Mouse (Mus musculus) forebrain, postnatal 0 days (tissue): ENCODE measurements at regions not wholly inside any gene's neighbourhood (a gene's known extent, or its start where the extent isn't known, plus 50 kb on each side); places are given as distances from the start of the nearest gene placed in this dataset.
"Not testable (repeated sequence)": the region's sequence is repeated elsewhere in the genome, so short reads cannot be mapped to it uniquely, and the experiment has no call there.

Source experiments
- ATAC-seq: fragments of 200-750 bp; cut with Nextera tagmentation; 2 replicates; pipeline ENCODE4 v1.8.0; 2017; ENCODE audit warnings: mild to moderate bottlenecking, moderate library complexity
- DNase-seq: peaks from one replicate; pipeline ENCODE4 v3.0.0-alpha.2; 2015
- H3K27ac ChIP-seq: fragments of 300-500 bp; sonication (generic); 2 replicates; pipeline ENCODE4 v1.5.1; 2014; ENCODE audit warnings: low read depth, mild to moderate bottlenecking, antibody characterized with exemption, low read length, moderate library complexity, mixed read lengths
- H3K27me3 ChIP-seq: fragments of 300-500 bp; sonication (generic); 2 replicates; pipeline ENCODE4 v1.6.1; 2014; ENCODE audit warnings: mild to moderate bottlenecking, low read length, mixed read lengths; ENCODE audit not compliant: insufficient read depth
- H3K36me3 ChIP-seq: fragments of 300-500 bp; sonication (generic); 2 replicates; pipeline ENCODE4 v1.6.1; 2014; ENCODE audit warnings: mild to moderate bottlenecking, moderate library complexity; ENCODE audit not compliant: insufficient read depth
- H3K4me1 ChIP-seq: fragments of 300-500 bp; sonication (generic); 2 replicates; pipeline ENCODE4 v1.6.1; 2014; ENCODE audit warnings: antibody characterized with exemption; ENCODE audit not compliant: insufficient read depth
- H3K4me2 ChIP-seq: fragments of 300-500 bp; sonication (generic); 2 replicates; pipeline ENCODE4 v1.6.1; 2014; ENCODE audit warnings: low read depth, mild to moderate bottlenecking, moderate library complexity
- H3K4me3 ChIP-seq: fragments of 300-500 bp; sonication (generic); 2 replicates; pipeline ENCODE4 v1.5.1; 2014; ENCODE audit warnings: low read depth, low read length, mixed read lengths
- H3K9ac ChIP-seq: fragments of 300-500 bp; sonication (generic); 2 replicates; pipeline ENCODE4 v1.6.1; 2014; ENCODE audit warnings: mild to moderate bottlenecking
- H3K9me3 ChIP-seq: fragments of 300-500 bp; sonication (generic); 2 replicates; pipeline ENCODE4 v1.6.1; 2016; ENCODE audit warnings: low read length
- CTCF ChIP-seq: sonication (generic); IDR thresholded peaks from 2 replicates; pipeline ENCODE4 v1.5.1; 2016; ENCODE audit warnings: antibody characterized with exemption, control low read depth, low read depth
- WGBS: fragments of 180-500 bp; shearing (Covaris S2); extraction: QIAGEN DNeasy Blood & Tissue Kit; methylation state at CpG from one replicate; pipeline ENCODE4 v1.1.7; 2014; 5-methylcytosine and 5-hydroxymethylcytosine counted together

DNA sequence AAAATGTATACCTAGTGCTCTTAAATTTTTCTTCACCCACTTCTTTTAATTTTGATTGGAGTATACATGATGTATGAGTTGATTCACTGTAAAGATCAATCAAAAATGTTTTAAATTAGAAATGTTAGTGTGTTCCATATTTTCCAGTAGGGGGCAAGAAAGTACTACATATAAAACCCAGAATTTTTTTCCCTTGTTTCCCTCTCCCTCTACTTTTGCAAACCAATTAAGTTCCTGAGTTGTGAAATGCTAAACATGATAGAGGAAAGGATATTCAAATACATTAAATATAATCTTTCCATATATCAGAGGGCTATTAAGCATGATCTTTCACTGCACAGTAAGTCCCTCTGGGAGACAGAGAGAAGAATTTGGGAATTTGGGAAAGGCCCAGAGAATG is 192.0 kb upstream of the Slc10a2 start:
- Histone ChIP-seq H3K4me3 (no peak overlapping the region), H3K27ac (no peak overlapping the region), H3K36me3 (no peaks in the 10 kb centered on the region), H3K9me3 (no peaks in the 10 kb centered on the region), H3K9ac (no peak overlapping the region), H3K4me2 (no peak overlapping the region), H3K27me3 (no peaks in the 10 kb centered on the region), H3K4me1 (no peaks in the 10 kb centered on the region)
- peak; percentile 53 for TF ChIP-seq CTCF
- DNase-seq (peak; percentile 57), ATAC-seq (peak; percentile 65)

DNA sequence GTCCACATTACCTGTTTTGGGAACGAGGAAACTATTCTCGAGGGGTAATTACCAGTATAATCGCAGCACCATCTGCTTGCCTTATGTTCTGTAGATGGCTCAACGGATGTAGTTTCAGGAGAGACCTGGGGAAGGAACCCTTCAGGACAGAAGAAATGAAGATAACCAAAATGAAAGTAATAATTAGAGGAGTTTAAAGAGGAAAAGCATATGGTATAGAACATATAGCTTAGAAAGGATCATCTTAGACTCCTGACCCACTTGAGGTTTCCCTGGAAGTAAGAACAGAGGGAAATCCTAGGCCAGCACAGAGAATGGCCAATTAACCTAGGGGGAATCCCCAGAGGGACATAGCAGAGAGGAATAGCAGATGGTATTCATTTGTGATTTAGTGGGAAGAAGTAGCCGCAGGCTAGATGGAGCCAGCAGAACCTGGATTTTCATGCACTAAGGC is 180.6 kb upstream of the Slc10a2 start:
- Histone ChIP-seq H3K4me2 (no peak overlapping the region), H3K9ac (no peak overlapping the region), H3K27me3 (no peaks in the 10 kb centered on the region), H3K4me3 (no peak overlapping the region), H3K36me3 (no peaks in the 10 kb centered on the region), H3K4me1 (no peaks in the 10 kb centered on the region), H3K27ac (no peak overlapping the region), H3K9me3 (no peaks in the 10 kb centered on the region)
- 51% methylated on average over 5 of the region's 5 CpGs for WGBS
- DNase-seq, result no peak
- no peak for TF ChIP-seq CTCF
- no peak for ATAC-seq

DNA sequence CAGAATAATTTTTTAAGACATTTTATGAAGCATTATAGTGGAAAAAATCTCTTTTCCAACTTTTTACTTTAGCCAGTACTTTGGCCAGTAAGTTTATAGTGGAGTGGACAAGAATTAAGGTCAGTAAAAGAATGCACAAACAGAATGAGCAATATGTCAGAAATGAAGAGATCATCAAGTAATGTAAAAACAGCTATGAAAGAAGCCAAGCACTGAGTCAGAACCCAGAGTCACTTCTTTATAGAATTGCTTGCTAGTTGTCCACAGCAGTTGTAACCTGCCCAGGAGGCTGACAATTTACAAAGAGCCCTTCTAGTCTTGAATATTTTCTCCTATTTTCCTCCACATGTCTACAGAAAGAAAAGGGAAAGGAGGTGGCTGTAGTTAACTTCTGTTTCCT is 178.6 kb upstream of the Slc10a2 start:
- ATAC-seq (no peak), DNase-seq (no peak)
- Histone ChIP-seq H3K9me3 (no peaks in the 10 kb centered on the region), H3K36me3 (no peaks in the 10 kb centered on the region), H3K4me3 (no peak overlapping the region), H3K4me2 (no peak overlapping the region), H3K4me1 (no peaks in the 10 kb centered on the region), H3K9ac (no peak overlapping the region), H3K27me3 (no peaks in the 10 kb centered on the region), H3K27ac (no peak overlapping the region)
- TF ChIP-seq CTCF, result no peak

DNA sequence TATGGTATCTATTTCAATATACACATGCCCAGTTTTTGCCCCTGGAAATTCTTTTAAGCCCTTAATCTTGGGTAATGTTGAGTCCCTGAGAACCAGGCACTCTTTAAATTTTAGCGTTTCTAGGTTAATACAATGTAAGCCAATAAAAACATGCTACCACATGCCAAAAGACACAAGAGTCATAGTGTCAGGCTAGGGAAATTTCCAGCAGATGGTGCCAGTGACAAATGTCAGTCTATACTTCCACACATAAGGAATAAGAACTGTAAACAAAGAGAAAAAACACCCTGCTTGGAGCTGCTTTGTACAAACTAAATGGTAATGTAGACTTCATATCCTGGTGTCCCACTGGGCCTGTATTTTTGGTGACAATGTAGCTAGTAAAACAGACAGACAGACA is 157.2 kb upstream of the Slc10a2 start:
- Histone ChIP-seq H3K9ac (no peak overlapping the region), H3K27me3 (no peaks in the 10 kb centered on the region), H3K4me2 (no peak overlapping the region), H3K4me3 (no peak overlapping the region), H3K4me1 (no peaks in the 10 kb centered on the region), H3K9me3 (no peaks in the 10 kb centered on the region), H3K27ac (no peak overlapping the region), H3K36me3 (no peaks in the 10 kb centered on the region)
- ATAC-seq, result peak; percentile 50
- DNase-seq, result peak; percentile 8
- no peak for TF ChIP-seq CTCF
- WGBS, result 59% methylated on average over 1 of the region's 1 CpGs

DNA sequence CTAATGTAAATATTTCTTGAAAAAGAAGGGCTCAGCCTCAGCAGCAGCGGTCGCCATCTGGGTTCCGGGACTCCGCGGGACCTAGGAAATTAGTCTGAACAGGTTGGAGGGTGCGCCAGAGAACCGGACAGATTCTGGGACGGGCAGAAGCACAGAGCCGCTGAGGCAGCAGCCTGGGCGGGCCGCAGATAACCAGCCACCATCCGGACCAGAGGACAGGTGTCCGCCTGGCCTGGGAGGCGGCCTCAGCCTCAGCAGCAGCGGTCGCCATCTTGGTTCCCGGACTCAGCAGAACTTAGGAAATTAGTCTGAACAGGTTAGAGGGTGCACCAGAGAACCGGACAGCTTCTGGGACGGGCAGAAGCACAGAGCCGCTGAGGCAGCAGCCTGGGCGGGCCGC is 136.7 kb upstream of the Slc10a2 start:
- not testable (repeated sequence) for H3K36me3 ChIP-seq, H3K9ac ChIP-seq, H3K9me3 ChIP-seq, H3K27me3 ChIP-seq, H3K4me1 ChIP-seq, H3K27ac ChIP-seq, H3K4me3 ChIP-seq, DNase-seq, ATAC-seq, H3K4me2 ChIP-seq
- 95% methylated on average over 16 of the region's 22 CpGs for WGBS
